Mouse (Mus musculus): ENCODE measurements at regions not wholly inside any gene's neighbourhood (a gene's known extent, or its start where the extent isn't known, plus 50 kb on each side); places are given as distances from the start of the nearest gene placed in this dataset.

DNA sequence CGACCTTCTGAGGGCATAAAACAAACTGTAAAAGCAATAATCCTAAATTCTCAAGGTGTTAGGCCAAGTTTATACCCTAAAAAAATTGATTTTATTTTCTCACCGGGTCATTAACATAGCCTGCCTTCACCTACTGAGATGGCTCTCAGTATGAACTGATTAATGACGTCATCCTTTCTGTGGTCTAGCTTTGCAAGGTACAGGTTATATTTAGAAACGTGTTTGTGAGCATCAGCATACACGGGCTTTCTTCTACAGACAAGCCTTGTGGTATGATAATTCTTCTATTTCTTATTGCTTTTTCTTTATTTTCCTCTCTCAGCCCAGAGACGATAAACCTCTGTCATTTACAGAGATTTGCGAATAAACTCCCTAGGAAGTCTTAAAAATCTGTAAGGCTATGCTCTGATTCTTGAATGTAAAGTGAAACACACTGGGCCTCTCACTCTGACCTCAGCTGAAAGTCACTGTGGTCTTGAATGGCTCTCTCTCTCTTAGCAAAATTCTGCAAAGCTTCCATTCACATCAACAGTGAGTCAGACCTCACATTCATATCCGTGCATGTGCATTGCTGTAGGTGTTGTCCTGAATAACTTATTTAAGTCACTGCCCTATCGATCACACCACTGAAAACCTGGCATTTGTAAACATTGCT, 534.3 kb downstream of the Epha4 start:
- Histone ChIP-seq H3K4me3 (ENCODE audit: insufficient read depth, low read depth, low read length) (no peak overlapping the region), H3K27ac (replicated peaks; ENCODE audit: low read depth, low read length) (no peak overlapping the region), H3K4me1 (ENCODE audit: control insufficient read depth, insufficient read depth, insufficient read length, low read length) (no peaks in the 10 kb centered on the region)

DNA sequence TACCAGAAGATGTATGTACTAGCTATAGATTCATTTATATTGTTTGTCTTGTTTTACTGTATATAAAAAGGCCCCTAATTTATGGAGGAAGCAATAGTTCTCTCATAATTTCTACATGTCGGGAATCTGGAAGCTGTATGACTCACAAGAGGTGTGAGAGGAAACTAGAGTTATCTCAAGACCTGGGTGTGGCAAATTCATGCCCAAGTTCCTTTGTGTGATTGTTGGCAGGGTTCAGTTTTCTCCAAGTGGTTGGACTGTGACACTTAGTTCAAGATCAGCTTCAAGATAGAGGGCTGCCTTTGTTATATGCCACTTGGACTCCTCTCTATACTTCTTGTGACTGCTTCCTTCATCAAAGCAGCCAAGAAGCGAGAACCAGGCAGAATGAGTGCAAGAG, 521.1 kb downstream of the Epha4 start:
- no peak overlapping the region for H3K27ac ChIP-seq (replicated peaks; ENCODE audit: low read depth, low read length)
- H3K4me1 ChIP-seq (ENCODE audit: control insufficient read depth, insufficient read depth, insufficient read length, low read length), result no peaks in the 10 kb centered on the region
- H3K4me3 ChIP-seq (ENCODE audit: insufficient read depth, low read depth, low read length), result no peak overlapping the region

DNA sequence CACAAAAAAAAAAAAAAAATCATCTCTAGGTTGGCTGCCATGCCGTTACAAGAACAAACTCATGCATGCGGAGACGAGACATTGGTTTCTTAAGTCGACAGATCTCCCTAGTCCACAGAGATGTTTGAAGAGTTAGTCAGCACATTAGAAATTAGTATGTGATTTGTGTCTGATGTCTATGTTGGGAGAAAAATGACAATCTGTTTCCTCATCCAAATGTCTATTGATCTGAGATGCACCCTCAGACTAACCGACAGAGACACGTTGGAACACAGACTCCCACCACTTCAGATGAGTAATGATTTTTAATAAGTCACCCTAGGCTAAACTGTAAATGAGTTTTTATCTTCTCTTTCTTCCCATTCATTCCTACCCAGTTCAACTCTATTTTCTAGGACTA, 506.9 kb downstream of the Epha4 start:
- Histone ChIP-seq H3K4me1 (ENCODE audit: control insufficient read depth, insufficient read depth, insufficient read length, low read length) (no peaks in the 10 kb centered on the region), H3K27ac (replicated peaks; ENCODE audit: low read depth, low read length) (no peak overlapping the region), H3K4me3 (ENCODE audit: insufficient read depth, low read depth, low read length) (no peak overlapping the region)

GRCm38 (mm10) chr1:77010608-77011214, 504.2 kb downstream of the Epha4 start:
- Histone ChIP-seq H3K4me1 (ENCODE audit: control insufficient read depth, insufficient read depth, insufficient read length, low read length) (no peaks in the 10 kb centered on the region), H3K27ac (replicated peaks; ENCODE audit: low read depth, low read length) (no peak overlapping the region), H3K4me3 (ENCODE audit: insufficient read depth, low read depth, low read length) (no peak overlapping the region)

DNA sequence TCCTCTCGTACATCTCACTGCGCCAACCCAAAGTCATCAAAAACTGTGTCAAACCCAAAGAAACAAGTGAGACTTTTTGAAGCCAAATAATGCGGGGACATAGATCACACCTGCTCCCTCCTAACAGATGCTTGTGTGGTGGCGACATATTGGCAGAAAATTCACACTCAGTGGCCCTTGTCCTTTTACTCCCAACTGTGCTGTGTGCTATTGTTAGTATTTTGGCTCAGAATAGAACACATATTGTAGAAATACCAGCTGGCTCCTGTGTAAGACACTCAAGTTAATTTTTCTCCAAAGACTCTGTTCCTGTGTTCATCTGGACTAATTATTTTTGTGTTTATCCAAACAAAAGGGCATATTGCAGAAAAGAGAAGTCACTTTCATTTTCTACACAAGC, 487.2 kb downstream of the Epha4 start:
- H3K4me1 ChIP-seq (ENCODE audit: control insufficient read depth, insufficient read depth, insufficient read length, low read length), result no peaks in the 10 kb centered on the region
- no peak overlapping the region for H3K4me3 ChIP-seq (ENCODE audit: insufficient read depth, low read depth, low read length)
- H3K27ac ChIP-seq (replicated peaks; ENCODE audit: low read depth, low read length), result no peak overlapping the region

GRCm38 (mm10) chr1:77028216-77028615, 486.7 kb downstream of the Epha4 start:
- no peak overlapping the region for H3K4me3 ChIP-seq (ENCODE audit: insufficient read depth, low read depth, low read length)
- no peak overlapping the region for H3K27ac ChIP-seq (replicated peaks; ENCODE audit: low read depth, low read length)
- H3K4me1 ChIP-seq (ENCODE audit: control insufficient read depth, insufficient read depth, insufficient read length, low read length), result no peaks in the 10 kb centered on the region

- no peaks in the 10 kb centered on the region for H3K4me1 ChIP-seq (ENCODE audit: control insufficient read depth, insufficient read depth, insufficient read length, low read length)
These were observed 485.8 kb downstream of the Epha4 start for GRCm38 (mm10) chr1:77029091-77029490.

GRCm38 (mm10) chr1:77043749-77044564, 470.9 kb downstream of the Epha4 start:
- no peak overlapping the region for H3K27ac ChIP-seq (replicated peaks; ENCODE audit: low read depth, low read length)
- no peaks in the 10 kb centered on the region for H3K4me1 ChIP-seq (ENCODE audit: control insufficient read depth, insufficient read depth, insufficient read length, low read length)
- no peak overlapping the region for H3K4me3 ChIP-seq (ENCODE audit: insufficient read depth, low read depth, low read length)

More at GRCm38 (mm10) chr1:77029091-77029490, 485.8 kb downstream of the Epha4 start:
- Histone ChIP-seq H3K4me3 (ENCODE audit: insufficient read depth, low read depth, low read length) (no peak overlapping the region), H3K27ac (replicated peaks; ENCODE audit: low read depth, low read length) (no peak overlapping the region)

GRCm38 (mm10) chr1:77048720-77049406, 466.0 kb downstream of the Epha4 start:
- H3K27ac ChIP-seq (replicated peaks; ENCODE audit: low read depth, low read length), result no peak overlapping the region
- no peak overlapping the region for H3K4me3 ChIP-seq (ENCODE audit: insufficient read depth, low read depth, low read length)

GRCm38 (mm10) chr1:77051239-77051638, 463.6 kb downstream of the Epha4 start:
- Histone ChIP-seq H3K27ac (replicated peaks; ENCODE audit: low read depth, low read length) (no peak overlapping the region), H3K4me3 (ENCODE audit: insufficient read depth, low read depth, low read length) (no peak overlapping the region), H3K4me1 (ENCODE audit: control insufficient read depth, insufficient read depth, insufficient read length, low read length) (no peaks in the 10 kb centered on the region)

More at GRCm38 (mm10) chr1:77048720-77049406, 466.0 kb downstream of the Epha4 start:
- H3K4me1 ChIP-seq (ENCODE audit: control insufficient read depth, insufficient read depth, insufficient read length, low read length), result no peaks in the 10 kb centered on the region

- H3K4me1 ChIP-seq (ENCODE audit: control insufficient read depth, insufficient read depth, insufficient read length, low read length), result no peaks in the 10 kb centered on the region
- no peak overlapping the region for H3K27ac ChIP-seq (replicated peaks; ENCODE audit: low read depth, low read length)
- no peak overlapping the region for H3K4me3 ChIP-seq (ENCODE audit: insufficient read depth, low read depth, low read length)
These were observed 460.9 kb downstream of the Epha4 start for GRCm38 (mm10) chr1:77053837-77054540.

DNA sequence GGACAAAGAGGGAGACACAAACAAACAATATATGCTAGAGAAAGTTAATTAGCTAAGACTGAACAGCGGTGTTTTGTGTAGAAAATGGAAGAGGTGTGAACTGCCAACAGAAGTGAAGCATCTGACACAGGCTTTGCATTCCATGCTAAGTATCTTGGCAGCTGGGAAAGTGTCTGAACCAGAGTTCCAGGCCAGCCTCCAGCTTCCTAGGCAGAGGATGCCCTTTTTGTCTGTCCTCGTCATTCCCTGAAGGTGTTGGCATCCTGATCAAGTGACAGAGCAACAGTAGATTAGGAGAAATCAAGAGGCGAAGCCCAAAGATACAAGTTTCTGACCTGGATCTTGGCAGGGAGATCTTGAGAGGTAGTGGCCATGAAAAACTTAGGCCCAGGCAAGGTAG, 452.4 kb downstream of the Epha4 start:
- no peak overlapping the region for H3K4me3 ChIP-seq (ENCODE audit: insufficient read depth, low read depth, low read length)
- no peak overlapping the region for H3K27ac ChIP-seq (replicated peaks; ENCODE audit: low read depth, low read length)
- no peaks in the 10 kb centered on the region for H3K4me1 ChIP-seq (ENCODE audit: control insufficient read depth, insufficient read depth, insufficient read length, low read length)

DNA sequence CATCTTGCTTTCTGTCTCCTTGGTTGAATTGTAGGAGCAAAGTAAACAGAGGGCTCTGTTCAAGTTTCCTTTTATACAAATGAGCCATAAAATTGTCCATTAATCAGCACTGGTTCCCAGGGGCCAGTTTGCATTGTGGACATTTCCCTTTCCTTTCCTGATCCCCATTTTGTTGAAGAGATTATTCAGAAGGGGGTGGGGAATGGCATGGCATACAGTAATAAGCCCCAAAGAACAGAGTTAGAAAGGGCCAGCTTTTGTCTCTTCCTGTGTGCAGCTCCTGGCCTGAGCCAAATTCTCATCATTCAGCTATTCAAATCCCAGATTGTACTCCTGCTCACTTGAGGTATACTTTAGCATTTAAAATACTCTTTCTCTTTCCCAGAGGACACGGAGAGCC, 441.8 kb downstream of the Epha4 start:
- no peaks in the 10 kb centered on the region for H3K4me1 ChIP-seq (ENCODE audit: control insufficient read depth, insufficient read depth, insufficient read length, low read length)
- no peak overlapping the region for H3K27ac ChIP-seq (replicated peaks; ENCODE audit: low read depth, low read length)
- H3K4me3 ChIP-seq (ENCODE audit: insufficient read depth, low read depth, low read length), result no peak overlapping the region

DNA sequence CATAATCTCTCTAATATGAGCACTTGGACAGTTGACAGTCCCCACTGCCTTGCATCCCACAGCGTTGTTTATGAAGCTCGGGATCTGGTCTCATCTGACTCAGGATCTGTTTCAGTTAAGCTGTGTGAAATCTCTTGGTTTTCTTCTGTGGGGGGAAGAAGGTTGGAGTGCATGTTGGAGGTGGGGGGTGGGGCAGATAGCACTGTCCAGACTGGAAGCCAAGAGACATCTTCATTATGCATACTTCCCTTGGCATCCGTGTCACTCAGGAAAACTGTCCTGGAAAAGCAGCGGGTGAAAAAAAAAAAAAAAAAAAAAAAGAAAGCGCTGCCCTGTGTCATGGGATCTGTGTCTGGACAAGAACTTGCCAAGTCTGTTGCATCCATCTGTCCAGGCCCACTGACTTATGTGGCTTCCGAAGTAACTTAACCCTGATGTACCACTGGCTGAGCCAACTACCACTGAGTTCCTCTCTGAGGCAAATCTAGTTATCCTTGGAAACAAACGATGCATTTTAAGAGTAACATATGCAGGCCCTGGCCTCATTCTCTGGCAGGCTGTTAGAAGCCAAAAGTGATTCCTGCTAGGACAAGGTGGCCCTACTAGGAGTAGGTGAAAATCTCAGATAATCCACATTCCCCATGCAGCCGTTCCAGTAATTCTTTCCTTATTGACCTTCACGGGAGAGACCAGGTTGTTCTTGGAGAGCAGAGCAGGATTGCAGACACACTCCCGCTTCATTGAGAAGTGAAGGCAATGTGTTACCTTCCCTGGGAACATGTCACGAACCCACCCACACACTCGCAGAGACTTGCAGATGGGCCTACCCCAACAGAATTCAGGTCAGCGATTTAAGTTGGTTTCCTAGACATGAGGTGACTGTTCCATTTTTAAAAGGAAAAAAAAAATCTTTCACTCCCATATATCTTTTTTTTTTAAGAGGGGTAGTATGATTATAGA, 439.7 kb downstream of the Epha4 start:
- H3K4me1 ChIP-seq (ENCODE audit: control insufficient read depth, insufficient read depth, insufficient read length, low read length), result no peaks in the 10 kb centered on the region
- no peak overlapping the region for H3K27ac ChIP-seq (replicated peaks; ENCODE audit: low read depth, low read length)
- H3K4me3 ChIP-seq (ENCODE audit: insufficient read depth, low read depth, low read length), result no peak overlapping the region

Data from brown adipose tissue, adult 24 weeks (tissue).